Mouse (Mus musculus) spleen, postnatal 14 days (tissue): ENCODE measurements around the gene Galntl5.
"Not testable (repeated sequence)": the region's sequence is repeated elsewhere in the genome, so short reads cannot be mapped to it uniquely, and the experiment has no call there.

ENCODE experiments used
- DNase-seq, 2 experiments: peaks; one replicate each; pipeline ENCODE4 v3.0.0; 2021 to 2022; ENCODE audit warnings: low spot score in 2 of 2

The Galntl5 gene

GRCm38 (mm10) chr5:25181004-25181531 lies at the start of gene Galntl5:
Gene Galntl5, plus strand, starts transcription at chr5:25181460.
- no peak for DNase-seq

GRCm38 (mm10) chr5:25146705-25147104 lies 34.6 kb upstream of the Galntl5 start:
- no peak for DNase-seq

GRCm38 (mm10) chr5:25149331-25149965 lies 31.8 kb upstream of the Galntl5 start:
- DNase-seq = no peak

GRCm38 (mm10) chr5:25153491-25153890 lies 27.8 kb upstream of the Galntl5 start:
- no peak for DNase-seq

DNA sequence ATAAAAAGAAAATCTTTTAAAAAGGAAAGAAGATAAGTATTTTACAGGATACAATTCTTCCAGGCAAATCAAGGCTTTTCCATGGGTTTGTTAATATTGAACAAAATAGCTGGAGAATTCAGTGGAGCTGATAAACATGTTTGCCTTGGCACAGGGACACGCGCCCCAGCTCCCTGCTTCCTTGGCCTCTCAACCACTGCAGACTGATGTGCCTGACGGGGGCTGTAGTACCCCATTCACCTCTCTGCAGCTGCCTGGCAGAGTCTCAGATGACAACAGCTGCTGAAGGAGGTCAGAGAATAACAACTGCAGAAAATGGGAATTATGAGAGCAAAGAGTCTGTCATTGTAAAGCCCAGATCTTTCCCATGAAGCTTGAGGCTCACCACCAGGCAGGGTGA lies 27.3 kb upstream of the Galntl5 start:
- no peak for DNase-seq

DNA sequence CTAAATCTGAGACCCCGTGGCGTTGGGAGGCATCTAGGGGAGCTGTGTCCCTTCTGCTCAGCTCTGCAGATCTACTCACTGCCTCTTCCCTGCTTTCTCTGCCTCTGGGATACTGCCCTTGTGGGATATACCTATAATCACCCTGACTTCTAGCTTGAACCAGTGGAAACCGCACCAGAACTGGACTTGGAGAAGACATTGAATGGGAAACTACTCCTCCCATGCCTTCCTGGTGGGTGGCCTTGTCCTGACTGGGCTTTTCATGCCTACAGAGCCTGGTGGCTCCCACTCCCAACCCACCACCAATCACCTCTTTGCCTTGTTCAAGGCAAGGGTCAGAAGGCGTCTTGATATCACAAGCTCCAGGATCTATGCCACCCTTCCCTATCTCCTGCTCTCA lies 26.4 kb upstream of the Galntl5 start:
- DNase-seq = no peak

- no peak for DNase-seq
Observed at GRCm38 (mm10) chr5:25155351-25155750, 25.9 kb upstream of the Galntl5 start.

GRCm38 (mm10) chr5:25157136-25157535 lies 24.1 kb upstream of the Galntl5 start:
- DNase-seq = no peak

DNA sequence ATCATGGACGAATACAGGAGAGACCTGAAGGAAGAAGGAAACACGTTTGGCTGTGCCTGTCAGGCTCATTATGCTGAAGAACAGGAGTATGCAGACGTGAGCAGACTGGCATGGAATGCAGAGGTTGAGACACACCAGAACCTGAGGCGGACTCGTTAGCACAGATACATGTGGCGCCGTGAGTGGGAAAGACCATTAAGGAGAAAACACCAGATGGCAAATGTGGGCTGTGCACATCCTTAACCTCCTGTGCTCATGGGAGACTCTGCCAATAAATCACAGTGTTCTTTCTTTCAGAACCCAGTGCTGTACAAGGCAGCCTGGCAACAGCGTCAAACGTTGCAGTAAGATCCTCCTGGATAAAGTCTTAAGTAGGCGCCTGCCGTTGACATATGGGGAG lies 20.7 kb upstream of the Galntl5 start:
- no peak for DNase-seq

- no peak for DNase-seq
Observed at GRCm38 (mm10) chr5:25162981-25163380, 18.3 kb upstream of the Galntl5 start.

DNA sequence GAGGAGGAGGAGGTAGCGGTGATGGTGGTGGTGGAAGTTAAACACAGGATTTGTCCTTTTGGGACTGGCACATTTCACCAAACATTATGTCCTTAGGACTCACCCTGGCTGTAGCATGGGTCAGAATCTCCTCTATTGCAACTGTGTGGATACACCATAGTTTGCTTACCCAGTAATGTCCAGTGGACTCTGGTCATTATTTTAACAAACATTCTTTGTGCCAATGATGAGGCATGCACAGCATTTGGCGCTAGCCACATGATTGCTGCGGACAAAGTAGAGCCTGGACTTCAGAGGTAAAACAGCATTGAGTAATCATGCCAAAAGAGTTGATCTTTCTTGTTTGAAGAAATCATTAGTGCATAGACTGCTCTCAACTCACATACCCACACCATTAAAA lies 17.3 kb upstream of the Galntl5 start:
- DNase-seq = no peak

- DNase-seq = no peak
Observed at GRCm38 (mm10) chr5:25164341-25164740, 16.9 kb upstream of the Galntl5 start.

DNA sequence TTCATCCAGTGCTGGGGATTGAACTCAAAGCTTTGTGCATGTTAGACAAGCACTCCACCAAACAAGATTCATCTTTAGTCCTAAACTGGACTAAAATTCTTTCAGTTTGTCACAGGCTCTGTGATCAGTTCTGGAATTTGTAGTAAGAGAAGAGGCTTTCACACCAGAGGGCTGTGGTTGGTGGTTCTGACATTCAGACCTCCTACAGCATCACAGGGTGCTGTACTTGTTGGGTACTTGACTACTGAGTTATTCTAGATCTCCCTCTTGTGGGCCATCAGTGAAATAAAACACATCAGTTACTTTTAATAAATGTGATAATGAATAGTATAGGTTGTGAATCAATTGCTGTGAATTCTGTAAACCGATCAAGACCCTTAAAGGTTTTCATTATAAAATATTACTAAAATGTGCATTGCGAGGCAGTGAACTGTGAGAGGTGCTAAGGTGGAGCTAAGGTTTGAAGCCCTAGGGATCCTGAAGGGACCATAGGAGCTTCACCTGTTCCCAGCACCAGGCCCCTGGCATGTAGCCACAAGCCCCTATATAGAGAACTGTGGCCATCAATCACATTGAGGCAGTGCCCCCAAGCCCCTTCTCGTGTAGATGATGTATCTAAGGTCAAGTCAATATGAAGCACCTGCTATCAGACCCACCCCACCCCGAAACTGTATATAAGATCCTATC lies 16.0 kb upstream of the Galntl5 start:
- no peak for DNase-seq

GRCm38 (mm10) chr5:25165789-25166135 lies 15.5 kb upstream of the Galntl5 start:
- DNase-seq = no peak

GRCm38 (mm10) chr5:25166665-25167064 lies 14.6 kb upstream of the Galntl5 start:
- DNase-seq = no peak

DNA sequence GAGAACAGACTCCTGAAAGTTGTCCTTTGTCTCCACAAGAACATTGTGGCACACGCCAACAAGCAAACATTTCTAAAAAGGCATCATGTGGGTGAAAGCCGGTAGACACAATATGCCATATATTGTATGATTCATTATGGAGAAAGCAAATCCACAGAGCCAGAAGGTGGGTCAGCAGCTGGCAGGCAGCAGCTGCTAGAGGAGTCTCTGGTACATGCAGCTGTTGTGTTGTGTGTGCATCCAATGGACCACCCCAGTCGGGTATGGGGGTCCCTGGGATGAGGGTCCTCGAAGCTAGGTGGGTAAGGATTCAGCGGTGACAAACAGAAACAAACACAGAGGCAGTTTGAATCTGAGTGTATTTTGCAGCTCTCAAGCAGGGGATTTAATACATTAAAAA lies 3.3 kb upstream of the Galntl5 start:
- not testable (repeated sequence) for DNase-seq

- not testable (repeated sequence) for DNase-seq
Observed at GRCm38 (mm10) chr5:25178543-25178942, 2.7 kb upstream of the Galntl5 start.

- DNase-seq = no peak
Observed at GRCm38 (mm10) chr5:25179284-25179683, 2.0 kb upstream of the Galntl5 start.

- DNase-seq = no peak
Observed at GRCm38 (mm10) chr5:25179936-25180488, 1.2 kb upstream of the Galntl5 start.

- no peak for DNase-seq
Observed at GRCm38 (mm10) chr5:25183595-25183994, 2.3 kb downstream of the Galntl5 start.

DNA sequence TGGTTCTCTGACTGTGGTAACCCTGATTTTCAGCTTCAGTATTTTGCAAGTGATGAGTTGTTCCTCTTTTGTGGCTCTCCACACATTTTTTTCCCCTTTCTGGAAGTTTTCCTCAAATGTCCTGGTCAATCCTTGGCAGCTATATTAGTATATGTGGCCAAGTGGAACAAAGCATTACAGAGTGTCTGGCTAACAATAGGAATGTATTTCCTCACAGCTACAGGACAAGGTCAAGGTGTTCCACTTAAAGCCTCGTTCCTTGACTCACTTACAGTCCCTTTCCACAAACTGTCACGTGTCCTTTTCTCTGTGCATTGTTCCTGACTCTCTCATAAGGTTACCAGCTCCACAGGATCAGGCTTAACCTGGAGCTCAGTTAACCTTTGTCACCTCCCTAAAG lies 3.3 kb downstream of the Galntl5 start:
- no peak for DNase-seq

- no peak for DNase-seq
Observed at GRCm38 (mm10) chr5:25187727-25188126, 6.5 kb downstream of the Galntl5 start.

DNA sequence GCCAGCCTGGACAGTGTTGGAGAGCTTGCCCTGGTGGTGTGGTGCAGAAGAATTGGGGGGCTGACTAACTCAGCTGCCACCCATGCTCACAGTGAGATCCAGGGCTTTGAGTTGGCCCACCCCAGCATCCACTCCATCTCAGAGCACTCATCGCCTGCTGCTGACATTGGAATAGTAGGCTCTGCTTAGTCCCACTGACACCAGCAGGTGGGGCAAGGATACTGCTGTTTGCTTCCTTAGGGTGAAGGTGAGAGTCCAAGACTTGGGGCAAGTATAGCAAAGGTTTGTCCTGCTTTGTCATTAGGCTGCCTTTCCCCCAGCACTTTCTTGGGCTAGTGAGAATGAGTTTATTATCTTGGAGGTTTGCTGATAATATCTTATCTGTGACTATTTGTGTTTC lies 7.5 kb downstream of the Galntl5 start:
- no peak for DNase-seq
